Mouse (Mus musculus): ENCODE data around the gene Stau1.

Gene Stau1

DNA sequence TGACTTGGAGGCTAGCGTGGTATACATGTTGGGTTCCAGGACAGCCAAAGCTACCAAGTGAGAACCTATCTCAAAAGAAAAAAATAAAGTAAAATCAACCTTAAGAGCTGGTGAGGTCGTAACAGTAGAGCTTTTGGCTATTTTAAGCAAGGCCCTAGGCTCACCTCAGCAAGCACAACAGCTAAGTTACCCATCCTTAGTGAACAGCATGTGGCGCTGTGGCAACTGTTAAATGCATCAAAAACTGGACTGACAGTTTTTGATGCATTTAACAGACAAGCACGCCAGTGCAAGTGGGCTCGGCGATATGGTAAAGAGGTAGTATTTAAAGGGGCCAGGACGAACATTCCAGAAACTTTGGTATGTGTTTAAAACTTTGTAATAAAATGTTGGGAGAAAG, 5.2 kb downstream of the Stau1 start:
- no peak for DNase-seq (ENCODE audit: low read depth, low spot score)

DNA sequence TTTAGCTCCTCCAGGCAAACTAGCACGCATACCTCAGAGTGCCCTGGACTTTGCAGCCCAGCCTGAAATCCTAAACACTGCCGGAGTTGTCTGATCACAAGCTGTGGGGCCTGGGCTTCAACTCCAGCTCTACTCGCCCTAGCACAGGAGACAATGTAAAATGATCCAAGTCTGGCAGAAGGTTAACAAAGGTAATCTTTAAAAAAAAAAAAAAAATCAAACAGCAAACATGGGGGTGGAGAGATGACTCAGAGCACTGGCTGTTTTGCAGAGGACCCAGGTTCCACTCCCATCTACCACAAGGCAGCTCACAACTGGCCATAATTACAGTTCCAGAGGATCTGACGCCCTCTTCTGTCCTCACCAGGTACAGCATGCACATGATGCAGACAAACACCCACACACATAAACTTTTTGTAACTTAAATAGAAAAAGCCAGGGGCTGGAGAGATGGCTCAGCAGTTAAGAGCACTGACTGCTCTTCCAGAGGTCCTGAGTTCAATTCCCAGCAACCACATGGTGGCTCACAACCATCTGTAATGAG, 12.7 kb downstream of the Stau1 start:
- no peak for DNase-seq (ENCODE audit: low read depth, low spot score)

DNA sequence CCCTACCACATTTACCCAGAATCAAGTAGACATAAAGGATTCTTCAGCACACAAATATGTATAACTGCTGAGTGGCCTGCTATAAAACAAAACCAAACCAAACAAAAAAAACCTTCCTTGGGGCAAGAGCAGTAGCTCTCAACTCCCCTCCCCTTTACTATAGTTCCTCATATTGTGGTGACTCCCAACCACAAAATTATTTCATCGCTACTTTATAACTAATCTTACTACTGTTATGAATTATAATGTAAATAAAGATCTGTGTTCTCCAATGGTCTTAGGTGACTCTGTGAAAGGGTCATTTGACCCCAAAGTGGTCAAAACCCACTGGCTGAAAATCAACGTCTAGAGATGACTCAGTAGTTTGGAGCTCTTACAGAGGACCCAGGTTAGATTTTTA, 15.9 kb downstream of the Stau1 start:
- DNase-seq (ENCODE audit: low read depth, low spot score) = no peak

DNA sequence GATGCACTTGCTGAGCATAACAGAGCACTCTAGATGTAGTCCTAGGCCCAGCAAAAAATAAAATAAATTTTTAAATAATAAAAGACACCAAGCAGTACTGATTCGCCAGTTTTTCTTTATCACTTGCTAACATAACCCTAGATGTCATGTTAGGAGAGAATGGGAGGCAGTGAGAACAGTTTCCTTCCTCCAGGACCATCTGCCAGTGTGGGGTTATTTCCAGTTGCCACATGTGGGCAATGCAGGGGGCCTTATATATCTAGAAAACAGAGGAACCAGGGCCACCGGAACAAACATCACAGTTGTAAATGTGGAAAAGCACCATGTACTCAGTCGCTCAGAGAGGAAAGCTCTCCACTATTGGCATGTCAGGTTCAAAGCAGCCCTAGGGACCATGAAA, 18.6 kb downstream of the Stau1 start:
- DNase-seq (ENCODE audit: low read depth, low spot score) = no peak

DNA sequence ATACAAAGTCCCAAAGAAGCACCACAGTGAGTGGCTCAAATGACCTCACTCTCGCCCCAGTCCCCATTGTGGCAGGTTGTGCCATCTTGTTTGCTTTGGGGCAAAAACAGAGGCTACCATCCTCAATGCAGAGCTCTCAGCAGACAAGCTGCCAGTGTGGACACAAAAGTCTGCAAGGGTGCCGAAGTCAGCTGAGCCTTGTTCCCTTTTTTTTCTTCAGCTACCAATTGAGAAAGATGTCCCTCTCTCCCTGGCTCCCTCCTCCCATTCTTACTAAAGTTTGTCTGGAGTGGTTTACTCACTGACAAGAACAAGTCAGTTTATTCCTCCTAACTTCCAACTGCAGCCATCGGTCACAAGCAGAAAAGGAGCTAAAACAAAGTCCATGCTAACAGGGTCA, 19.7 kb downstream of the Stau1 start:
- DNase-seq (ENCODE audit: low read depth, low spot score) = no peak

DNA sequence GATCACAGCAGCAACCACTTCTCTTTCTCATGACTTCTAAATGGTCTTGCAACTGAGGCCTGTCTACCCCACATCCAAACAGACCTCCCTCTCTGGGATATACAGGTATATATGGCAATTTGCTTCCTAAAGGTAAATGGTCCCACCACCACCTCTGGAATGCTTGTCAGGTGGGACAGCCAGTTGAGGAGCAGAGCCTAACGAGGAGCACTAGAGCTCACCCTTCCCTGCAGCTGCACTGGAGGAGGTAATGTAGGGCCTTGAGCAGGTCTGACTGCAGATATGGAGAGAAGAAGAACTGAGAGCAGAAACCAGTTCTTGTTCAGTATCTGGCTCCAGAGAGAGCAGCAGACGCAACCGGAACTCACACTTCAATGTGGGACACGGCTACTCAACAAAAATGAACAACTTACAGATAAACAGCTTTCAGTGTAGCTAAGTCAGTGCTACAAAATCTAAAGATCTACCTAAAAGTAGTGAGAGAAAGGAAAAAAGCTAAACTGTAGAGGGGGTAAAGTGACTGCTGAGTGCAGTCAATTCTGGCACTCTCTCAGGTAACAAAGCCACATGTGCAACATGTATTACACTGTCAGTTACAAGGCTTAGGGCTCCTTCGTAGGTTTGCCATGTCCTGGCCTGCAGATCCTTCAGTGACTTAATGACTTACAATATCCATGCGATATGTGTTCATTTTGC, 21.8 kb downstream of the Stau1 start:
- no peak for DNase-seq (ENCODE audit: low read depth, low spot score)

DNA sequence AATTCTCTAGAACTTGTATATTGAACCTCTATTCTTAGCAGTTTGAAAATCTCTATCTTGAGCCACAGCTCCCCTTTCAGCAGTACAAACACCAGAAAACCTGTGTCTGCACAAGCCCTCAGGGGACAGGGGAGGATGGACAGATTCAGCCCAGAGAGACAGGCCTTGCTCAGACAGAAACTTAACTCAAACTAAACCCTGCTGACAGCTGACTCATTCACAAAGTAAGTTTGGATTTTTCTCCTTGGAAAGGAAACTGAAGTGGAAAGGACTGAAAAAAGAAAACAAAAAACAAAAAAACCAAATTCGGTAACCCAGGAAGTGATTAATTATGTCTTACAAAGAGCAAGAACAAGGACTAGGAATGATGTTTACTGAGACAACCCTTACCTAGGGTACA, 22.9 kb downstream of the Stau1 start:
- DNase-seq (ENCODE audit: low read depth, low spot score) = no peak

DNA sequence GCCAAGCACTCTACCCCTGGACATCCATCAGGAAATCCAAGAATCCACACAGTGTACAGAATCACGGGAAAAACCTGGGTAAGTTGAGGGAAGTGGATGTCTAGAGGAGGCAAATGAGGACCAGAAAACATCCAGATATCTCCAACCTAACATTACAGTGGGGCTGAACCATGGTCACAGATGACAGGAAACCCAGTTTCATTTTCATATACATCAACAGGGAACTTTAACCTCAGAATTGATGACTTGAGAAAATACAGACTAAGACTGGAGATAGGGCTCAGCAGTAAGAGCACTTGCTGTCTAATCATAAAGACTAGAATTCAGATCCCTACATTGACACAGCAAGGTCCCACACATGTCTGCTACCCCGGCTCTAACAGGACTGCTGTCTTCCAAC, 31.3 kb downstream of the Stau1 start:
- DNase-seq (ENCODE audit: low read depth, low spot score) = no peak

DNA sequence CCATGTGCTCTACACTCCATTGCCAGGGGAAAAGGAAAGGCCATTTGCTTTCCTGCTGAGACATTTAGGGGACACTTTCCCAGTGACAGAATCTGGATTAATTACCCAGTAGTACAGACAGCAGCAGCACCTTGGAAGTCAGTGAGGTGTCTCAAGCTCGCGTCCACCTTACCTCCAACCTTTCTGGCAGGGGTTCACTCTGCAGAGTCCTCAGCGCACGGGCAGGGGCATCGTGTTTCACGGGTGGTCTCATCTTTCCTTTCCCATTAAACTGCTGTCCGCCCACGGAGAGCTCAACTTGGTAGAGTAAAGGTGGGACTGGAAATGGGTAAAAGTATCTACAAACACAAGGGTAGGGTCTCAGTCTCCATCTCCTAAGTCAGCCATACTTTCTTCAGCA, 32.8 kb downstream of the Stau1 start:
- DNase-seq (ENCODE audit: low read depth, low spot score) = no peak

DNA sequence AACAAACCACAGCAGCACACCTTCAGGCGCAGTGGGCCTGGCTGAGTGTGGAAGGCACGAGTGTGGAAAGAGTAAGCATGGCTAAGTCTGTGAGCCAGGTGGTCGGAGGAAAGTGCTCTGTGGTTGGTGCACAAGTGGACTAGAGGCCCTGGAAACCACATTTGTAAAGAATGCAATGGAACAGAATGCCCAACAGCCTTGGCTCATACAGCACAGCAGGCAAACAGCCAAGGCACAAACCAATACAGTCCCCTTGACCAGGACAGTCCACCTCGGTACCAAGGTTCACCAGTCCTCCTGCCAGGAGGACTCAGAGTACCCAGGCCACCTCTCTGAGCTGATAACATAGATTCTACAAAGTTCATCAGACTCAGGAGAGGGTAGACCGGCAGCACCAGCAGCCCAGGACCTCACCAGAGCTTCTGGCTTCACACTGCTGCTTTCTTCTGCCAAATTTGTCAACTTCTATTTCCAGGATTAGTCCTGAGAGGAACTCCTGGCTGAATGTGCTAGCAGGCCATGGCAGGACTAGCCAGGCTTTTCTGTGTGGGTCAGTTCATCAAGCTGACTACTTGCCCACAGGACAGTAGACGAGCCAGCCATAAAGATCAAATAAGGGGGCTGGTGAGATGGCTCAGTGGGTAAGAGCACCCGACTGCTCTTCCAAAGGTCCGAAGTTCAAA, 35.3 kb downstream of the Stau1 start:
- no peak for DNase-seq (ENCODE audit: low read depth, low spot score)

DNA sequence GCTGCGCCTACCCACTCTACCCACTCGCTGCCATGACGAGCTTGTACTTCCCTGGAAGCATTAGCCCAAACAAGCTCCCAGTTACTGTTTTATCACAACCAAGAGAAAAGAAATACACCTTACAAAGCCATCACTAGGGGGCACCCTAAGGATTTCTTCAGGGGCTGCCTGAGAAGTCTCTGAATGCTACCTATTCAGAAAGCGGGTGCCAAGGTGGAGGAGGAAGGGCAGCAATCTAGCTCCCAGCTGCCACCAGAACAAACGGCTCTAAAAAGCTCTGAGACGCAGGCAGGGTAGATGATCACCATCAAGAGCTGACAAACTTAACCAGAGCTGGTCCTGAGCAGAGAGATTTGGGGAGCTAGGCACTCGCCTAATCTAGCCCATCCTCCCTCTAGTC, 39.3 kb downstream of the Stau1 start:
- peak; percentile 32 for DNase-seq (ENCODE audit: low read depth, low spot score)

DNA sequence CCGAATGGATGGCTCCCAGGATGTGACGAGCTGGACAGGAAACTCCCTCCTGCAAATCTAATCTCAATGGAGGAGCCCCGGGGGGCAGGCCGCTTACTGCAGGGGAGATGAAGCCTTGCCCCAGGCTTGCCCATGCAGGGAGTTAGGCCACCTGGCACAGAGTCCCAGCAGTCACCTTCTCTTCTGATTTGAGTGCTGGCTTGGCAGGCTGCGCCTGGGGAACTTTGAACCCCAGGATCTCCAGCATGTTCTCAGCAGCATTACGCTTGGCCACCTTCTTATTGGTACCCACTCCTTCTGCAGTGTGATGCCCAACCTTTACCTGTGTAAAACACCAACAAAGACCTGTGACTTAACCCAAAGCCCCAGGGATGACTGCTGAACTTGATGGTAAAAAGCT, 43.9 kb downstream of the Stau1 start:
- no peak for DNase-seq (ENCODE audit: low read depth, low spot score)

DNA sequence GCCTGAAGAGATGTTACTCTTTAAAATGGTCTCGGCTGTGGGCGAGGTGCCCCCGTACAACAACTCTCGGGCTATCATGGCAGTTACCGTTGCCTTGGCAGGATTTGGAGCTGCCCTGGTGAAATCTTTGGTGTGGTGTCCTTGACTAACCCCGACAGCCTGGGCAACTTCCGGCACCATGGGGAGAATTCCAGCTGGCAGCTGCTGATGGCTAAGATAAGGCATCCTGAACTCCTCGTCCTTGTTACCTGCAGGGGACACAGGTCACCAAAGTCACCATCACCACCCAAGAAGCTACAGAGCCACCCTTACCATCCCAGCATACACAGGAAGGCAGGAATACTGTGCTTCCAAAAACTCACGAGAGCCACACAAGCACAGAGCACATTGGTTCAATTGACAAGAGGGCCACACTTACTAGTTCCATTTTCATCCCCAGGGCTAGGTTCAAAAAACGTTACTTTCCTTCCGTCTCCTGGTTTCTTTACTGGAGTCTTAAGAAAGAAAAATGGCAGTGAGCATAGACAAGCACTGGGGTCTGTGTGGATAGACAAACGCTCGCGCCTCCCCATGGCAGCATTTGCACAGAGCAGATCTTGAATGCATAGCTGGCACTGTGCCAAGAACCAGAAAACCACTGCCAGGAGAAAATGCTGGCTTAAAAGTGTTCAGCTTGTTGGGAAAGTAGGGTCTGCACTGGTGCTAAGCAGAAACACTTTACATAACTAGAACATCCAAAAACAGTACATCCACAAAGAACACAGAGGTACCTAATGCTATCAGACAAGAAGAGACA, 45.0 kb downstream of the Stau1 start:
- DNase-seq (ENCODE audit: low read depth, low spot score) = no peak

DNA sequence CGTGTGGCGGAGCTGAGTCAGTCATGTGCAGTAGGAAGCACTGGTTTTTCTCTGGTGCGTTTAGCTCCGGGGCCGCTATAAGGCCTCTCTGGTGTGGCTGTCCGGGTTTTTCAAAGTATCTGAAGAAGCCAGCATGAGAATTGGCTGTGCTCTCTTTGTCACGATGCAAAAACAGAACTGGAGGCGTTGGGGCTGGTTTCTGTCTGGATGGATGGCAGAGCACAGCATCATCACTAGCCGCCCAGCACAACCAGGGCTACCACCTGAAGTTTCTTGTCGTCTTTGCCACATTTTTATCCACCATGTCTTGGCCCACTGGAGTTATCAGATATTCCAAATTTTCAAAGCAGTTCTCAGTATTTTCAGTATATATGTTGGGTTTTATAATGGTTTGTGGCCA, 47.2 kb downstream of the Stau1 start:
- no peak for DNase-seq (ENCODE audit: low read depth, low spot score)

DNA sequence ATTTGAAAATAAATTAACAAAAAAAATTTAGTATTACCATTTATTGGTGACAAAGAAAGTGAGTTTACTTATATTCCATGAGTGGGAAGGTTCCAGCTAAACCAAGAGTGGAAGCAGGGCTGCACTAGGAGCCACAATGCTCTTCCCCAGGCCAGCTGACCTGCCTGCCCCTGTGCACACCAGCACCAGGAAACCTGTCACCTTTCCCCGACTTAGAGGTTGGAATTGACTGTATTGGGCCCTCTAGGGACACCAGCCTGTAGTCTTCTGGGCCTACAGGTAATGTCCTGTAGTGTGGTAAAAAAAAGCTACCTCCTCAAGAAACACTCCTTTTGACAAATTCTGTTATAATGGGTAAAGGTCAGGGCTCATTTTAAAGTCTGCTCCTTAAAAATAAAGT, 47.9 kb downstream of the Stau1 start:
- no peak for DNase-seq (ENCODE audit: low read depth, low spot score)

DNA sequence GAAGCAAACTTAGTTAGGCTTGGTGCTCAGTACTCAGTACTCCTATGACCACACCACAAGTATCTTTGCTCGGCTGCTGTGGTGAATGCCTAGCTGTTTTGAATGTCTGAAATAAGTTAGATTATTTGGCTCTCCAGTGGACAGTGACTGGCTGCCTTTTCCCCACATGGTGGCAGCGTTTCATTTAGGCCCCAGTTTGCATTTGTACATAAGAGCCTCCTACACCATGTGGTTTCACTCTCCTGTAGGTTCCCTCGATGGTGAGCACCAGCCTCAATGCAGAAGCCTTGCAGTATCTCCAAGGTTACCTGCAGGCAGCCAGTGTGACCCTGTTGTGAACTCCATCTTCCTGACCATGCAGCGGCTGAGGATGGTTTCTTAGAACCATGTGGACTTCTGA, 50.6 kb downstream of the Stau1 start:
- no peak for DNase-seq (ENCODE audit: low read depth, low spot score)

DNA sequence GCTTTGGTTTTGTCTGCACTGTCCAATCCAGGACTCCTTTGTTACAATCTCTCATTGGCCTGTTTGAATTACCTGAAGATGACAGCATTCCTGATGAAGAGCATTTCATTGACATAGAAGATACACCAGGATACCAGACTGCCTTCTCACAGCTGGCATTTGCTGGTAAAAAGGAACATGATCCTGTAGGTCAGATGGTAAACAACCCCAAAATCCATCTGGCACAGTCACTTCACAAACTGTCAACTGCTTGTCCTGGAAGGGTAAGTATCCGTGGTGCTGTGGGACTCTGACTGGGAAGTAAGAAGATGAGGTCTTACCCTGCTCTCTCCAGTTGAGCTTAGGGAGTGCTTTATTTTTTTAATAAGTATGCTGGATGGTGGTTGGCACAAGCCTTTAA, 51.8 kb downstream of the Stau1 start:
- no peak for DNase-seq (ENCODE audit: low read depth, low spot score)

DNA sequence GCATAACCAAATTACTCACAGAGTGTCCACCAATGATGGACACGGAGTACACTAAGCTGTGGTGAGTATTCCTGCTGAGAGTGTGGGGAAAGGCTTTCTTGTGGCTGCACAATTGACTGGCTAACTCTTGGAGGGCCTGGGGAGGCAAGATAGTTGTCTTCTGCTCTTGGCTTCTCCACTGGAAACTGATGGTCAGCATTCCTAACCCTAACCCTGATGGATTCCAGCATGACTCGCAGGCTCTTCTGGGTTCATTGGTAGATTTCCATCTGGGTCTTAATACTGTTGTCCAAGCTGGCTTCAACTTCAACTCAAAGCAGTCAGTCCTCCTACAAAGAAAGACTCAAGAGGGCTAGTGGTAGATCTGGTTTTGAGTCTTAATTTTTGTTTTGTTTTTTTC, 53.0 kb downstream of the Stau1 start:
- no peak for DNase-seq (ENCODE audit: low read depth, low spot score)

DNA sequence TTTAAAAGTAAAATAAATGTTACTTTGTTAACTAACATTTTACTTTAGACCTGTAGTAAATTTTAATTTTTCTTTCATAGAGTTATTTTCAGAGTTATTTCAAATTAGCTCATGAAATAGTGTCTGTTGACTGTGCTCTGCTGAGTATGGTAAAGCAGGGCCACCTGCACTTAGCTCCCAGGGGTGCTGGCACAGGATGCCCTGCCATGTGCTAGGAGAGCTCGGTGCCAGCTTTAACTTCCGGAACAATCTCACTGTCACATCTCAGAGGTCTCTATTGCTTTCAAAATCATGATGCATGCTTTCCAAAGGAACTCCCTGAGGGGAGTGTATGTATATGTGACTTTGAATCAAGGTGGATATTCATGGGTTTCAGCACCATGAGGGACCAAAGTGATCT, 59.9 kb downstream of the Stau1 start:
- no peak for DNase-seq (ENCODE audit: low read depth, low spot score)

DNA sequence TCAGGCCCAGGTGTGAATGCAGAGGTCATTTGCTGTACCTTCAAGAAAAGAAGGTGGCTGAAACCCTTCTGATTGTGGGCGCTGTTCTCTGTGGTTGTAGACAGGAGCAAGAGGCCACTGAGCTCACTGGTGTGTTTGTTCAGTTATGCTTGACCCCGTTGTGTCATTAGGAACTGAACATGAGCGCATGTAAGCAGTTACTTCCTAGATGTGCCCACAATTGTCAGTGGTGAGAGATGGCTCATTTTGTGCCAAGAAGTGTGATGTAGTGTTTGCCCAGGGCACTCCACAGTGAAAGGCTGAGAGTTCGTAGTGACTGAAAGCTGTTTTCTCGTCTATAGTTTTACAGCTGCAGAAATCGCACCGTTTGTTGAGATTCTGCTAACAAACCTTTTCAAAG, 60.5 kb downstream of the Stau1 start:
- no peak for DNase-seq (ENCODE audit: low read depth, low spot score)

DNA sequence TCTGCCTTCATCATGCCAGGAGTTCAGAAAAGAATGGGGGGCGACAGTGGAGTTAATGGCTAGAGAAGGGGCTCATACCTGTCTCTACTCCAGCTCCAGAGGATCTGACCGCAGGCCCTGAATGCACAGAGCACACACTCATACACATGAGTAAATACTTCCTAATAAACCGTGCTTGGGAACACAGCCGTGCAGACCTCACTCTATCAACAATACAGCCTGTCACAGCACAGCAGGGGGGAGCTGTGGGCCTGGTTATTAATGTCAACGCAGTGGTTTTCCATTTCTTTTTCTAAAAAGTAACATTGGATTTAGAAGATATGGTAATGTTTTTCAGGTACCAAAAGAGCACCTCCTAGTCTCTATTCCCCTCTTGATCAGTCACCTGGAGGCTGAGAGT, 61.7 kb downstream of the Stau1 start:
- DNase-seq (ENCODE audit: low read depth, low spot score) = no peak

DNA sequence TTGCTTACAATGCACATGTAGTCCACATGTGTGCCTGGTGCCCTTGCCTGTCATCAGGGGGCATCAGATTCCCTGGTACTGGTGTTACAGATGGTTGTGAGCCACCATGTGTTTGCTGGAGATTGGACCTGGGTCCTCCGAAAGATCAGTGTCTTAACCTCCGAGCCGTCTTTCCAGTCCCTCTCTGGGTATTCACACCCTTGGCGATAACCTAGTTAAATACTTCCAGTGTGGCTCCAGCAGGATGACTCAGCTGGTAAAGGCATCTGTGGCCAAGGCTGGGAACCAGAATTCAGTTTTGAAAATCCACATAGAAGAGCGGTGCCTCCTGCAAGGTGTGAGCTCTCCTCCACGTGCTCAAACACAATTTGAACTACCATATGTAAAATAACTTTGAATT, 62.2 kb downstream of the Stau1 start:
- DNase-seq (ENCODE audit: low read depth, low spot score) = no peak

DNA sequence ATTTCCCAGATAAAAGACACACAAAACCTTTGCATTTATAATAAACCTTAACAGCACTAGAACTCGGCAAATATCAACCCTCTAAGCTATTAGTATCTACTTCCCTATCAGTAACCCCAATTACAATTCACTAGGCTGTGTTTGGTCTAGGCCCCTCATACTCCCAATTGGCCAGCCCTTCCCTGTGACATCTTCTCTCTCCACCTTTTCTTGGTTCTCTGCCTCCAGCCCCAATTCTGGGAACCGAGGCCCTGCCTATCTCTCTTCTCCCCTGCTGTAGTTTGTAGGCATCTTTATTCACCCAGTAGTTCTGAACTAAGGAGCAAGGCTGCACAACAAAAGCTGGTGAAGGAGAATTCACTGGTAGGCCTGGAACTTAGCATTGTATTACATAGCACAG, 72.1 kb downstream of the Stau1 start:
- DNase-seq (ENCODE audit: low read depth, low spot score) = no peak

All from c-Kit-negative CD71-positive TER-119-positive erythroid progenitor cells, embryonic 14.5 days (primary cell).